Mouse (Mus musculus): Measurements from ENCODE around the gene Cldn34c4. TPM values are rescaled to one million over a fixed set of nuclear protein-coding genes. Genes with fewer than 3 reads are reported as not detected.

Cldn34c4 gene
- total RNA-seq (2023): not detected

GRCm38 (mm10) chrX:127736454-127736853, at the start of gene Cldn34c4:
Gene Cldn34c4 (minus strand): TSS chrX:127736554.

